33 mouse cellular contexts compared by ENCODE assay signal in the genomic region with DNA sequence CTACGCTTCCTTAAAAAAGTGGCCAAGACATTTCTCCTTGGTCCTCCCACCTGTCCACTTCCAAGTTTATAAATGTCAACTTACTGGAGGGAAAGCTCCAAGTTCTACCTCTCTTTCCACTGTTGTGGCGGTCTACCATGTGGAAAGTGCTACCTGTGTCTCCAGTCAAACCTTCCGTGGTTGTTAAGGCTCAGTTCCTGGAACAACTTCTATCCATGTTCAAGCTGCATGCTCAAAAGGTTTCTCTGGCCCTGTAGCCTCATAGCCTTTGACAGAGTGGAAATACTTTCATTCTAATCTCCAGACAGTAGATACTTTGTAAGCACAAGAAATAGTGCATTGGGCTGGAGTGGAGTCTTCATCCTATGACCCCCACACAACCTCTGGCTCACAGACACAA.
"Had no signal": no experiment of that assay in that cellular context is flagged by ENCODE, and none has a peak within 500 bp of the region (broad histone marks: within the 10 kb centered on the region; RNA-seq: fewer than 3 reads in every experiment).

No protein-coding gene starts in this region.

- DNase-seq: heart, postnatal 14 days; heart, postnatal 36 days; heart, postnatal 4 days; kidney, adult 11 months; kidney, adult 18-20 months; kidney, adult 2 months; kidney, adult 8-10 months; kidney, adult 9 months; kidney, postnatal 10 days; kidney, postnatal 14 days; kidney, postnatal 25 days; kidney, postnatal 36 days; kidney, postnatal 4 days; layer of hippocampus, adult 9-11 months; layer of hippocampus, postnatal 36 days had no signal

- H3K27ac ChIP-seq: heart, embryonic 13.5 days; heart, embryonic 15.5 days; hindbrain, embryonic 10.5 days; hindbrain, embryonic 12.5 days; hindbrain, embryonic 13.5 days; hindbrain, embryonic 14.5 days; hindbrain, embryonic 15.5 days; hindbrain, postnatal 0 days; intestine, embryonic 15.5 days; kidney, embryonic 15.5 days; kidney, postnatal 0 days; layer of hippocampus, adult 2 months; left cerebral cortex, adult 2 months had no signal

- ATAC-seq: hindbrain, embryonic 16.5 days; hindbrain, postnatal 0 days; inflammation-experienced regulatory T-cells, adult 6 months; intestine, embryonic 15.5 days; intestine, embryonic 16.5 days; intestine, postnatal 0 days had no signal

- H3K4me1 ChIP-seq: heart, embryonic 12.5 days; heart, embryonic 15.5 days; hindbrain, embryonic 10.5 days; hindbrain, embryonic 12.5 days; hindbrain, embryonic 13.5 days; hindbrain, embryonic 15.5 days; intestine, embryonic 15.5 days; kidney, embryonic 15.5 days had no signal

- H3K9ac ChIP-seq: heart, embryonic 12.5 days; heart, embryonic 13.5 days; heart, embryonic 15.5 days; hindbrain, embryonic 12.5 days; hindbrain, embryonic 13.5 days; hindbrain, embryonic 14.5 days; hindbrain, embryonic 15.5 days; intestine, embryonic 15.5 days; kidney, embryonic 15.5 days had no signal

- H3K4me2 ChIP-seq: heart, embryonic 12.5 days; heart, embryonic 13.5 days; heart, embryonic 15.5 days; hindbrain, embryonic 12.5 days; hindbrain, embryonic 13.5 days; hindbrain, embryonic 14.5 days; hindbrain, embryonic 15.5 days; intestine, embryonic 15.5 days; kidney, embryonic 15.5 days had no signal

- H3K9me3 ChIP-seq: heart, embryonic 12.5 days; heart, embryonic 13.5 days; heart, embryonic 15.5 days; hindbrain, embryonic 10.5 days; hindbrain, embryonic 12.5 days; hindbrain, embryonic 13.5 days; hindbrain, embryonic 15.5 days; intestine, embryonic 15.5 days; kidney, embryonic 15.5 days had no signal

- H3K36me3 ChIP-seq: heart, embryonic 12.5 days; heart, embryonic 13.5 days; heart, embryonic 15.5 days; hindbrain, embryonic 10.5 days; hindbrain, embryonic 12.5 days; hindbrain, embryonic 13.5 days; hindbrain, embryonic 15.5 days; intestine, embryonic 15.5 days; kidney, embryonic 15.5 days had no signal

- H3K27me3 ChIP-seq: heart, embryonic 12.5 days; heart, embryonic 13.5 days; heart, embryonic 15.5 days; hindbrain, embryonic 12.5 days; hindbrain, embryonic 13.5 days; hindbrain, embryonic 15.5 days; intestine, embryonic 15.5 days; kidney, embryonic 15.5 days had no signal

- H3K4me3 ChIP-seq: heart, embryonic 12.5 days; heart, embryonic 13.5 days; heart, embryonic 15.5 days; hindbrain, embryonic 10.5 days; hindbrain, embryonic 12.5 days; hindbrain, embryonic 13.5 days; hindbrain, embryonic 15.5 days; intestine, embryonic 15.5 days; kidney, embryonic 15.5 days; layer of hippocampus, adult 2 months; left cerebral cortex, adult 2 months had no signal
